Mouse (Mus musculus) 416B (cell line): ENCODE measurements around the gene Kcnj1.
A peak's percentile ranks its signal among the peaks of the same experiment; 100 is the strongest.

Source experiments
- DNase-seq: peaks from one replicate; pipeline ENCODE4 v3.0.0; 2011; ENCODE audit warnings: low read depth

The Kcnj1 gene

DNA sequence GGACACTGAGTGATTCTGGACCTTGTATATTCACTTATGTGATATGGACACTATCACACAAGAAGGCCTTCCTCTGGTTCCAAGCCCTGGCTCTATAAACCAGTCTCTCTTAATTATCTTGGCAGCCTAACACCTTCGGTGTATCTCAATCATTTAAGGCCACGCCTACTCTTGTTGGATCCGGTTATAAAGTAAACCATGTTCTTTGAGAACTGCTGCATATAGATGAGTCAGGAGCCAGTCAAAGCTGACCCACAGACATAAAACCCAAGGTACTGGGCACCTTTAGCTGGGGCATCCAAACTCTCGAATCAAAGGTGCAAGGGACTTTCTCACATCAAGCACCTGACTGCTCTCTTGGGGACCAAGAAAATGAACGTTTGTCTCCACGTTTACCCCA lies at the start of gene Kcnj1:
Gene Kcnj1, plus strand, starts transcription at position 292 of the 400 bp plus-strand sequence.
- no peak for DNase-seq

GRCm38 (mm10) chr9:32323610-32324009 lies 48.7 kb upstream of the Kcnj1 start:
- no peak for DNase-seq

- no peak for DNase-seq
Measured at GRCm38 (mm10) chr9:32328777-32329176, 43.5 kb upstream of the Kcnj1 start.

DNA sequence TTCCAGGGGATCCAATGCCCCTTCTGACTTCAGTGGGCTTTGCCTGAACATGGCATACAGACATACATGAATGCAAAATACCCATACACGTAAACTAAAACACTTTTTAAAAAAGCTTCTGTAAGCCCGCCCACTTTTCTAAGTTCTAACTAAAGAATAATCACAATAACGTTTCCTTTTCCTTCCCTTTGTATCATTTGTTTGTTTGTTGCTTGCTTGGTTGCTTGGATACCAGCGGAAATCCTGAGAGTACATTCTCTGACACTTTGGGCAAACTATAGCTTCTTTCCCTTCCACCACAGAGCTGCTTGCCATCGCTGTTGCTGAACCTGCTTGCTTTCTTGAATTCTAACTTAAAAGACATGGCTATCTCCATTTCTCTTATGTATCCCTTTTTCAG lies 41.1 kb upstream of the Kcnj1 start:
- no peak for DNase-seq

DNA sequence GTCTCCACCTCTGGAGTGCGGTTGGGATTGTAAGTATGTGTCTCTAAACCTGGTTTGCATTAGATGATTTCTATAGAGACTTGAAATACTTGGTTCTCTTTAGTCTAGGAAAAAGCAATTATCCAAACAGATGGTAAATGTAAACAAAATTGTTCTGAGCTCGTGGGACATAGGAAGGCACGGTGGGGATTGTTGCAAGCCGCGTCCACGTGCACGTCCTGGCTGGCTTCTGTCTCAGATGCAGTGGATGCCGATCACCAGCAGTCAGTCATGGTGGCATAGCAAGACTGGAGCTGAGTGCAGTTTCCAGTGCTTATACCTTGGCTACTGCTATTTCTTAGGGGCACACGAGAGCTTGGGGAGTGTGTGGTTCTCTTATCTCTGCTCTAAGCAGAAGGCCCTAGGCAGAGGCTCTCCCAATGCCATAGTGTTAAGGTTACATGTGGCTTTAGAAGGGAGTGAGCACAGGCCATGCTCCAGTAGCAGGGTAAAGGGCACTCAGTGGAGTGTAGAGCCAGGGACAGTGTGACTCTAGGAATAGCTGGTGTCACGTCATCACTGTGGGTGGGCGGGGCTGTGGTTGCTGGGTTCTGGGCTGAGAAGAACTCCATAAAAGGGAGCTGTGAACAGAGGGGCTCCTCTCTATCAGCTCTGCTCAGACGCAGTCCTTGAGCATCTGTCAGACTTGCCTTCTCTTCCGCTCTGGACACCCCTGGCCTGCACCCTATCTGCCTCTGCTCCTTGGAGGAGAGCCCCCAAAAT lies 36.7 kb upstream of the Kcnj1 start:
- DNase-seq, result no peak

DNA sequence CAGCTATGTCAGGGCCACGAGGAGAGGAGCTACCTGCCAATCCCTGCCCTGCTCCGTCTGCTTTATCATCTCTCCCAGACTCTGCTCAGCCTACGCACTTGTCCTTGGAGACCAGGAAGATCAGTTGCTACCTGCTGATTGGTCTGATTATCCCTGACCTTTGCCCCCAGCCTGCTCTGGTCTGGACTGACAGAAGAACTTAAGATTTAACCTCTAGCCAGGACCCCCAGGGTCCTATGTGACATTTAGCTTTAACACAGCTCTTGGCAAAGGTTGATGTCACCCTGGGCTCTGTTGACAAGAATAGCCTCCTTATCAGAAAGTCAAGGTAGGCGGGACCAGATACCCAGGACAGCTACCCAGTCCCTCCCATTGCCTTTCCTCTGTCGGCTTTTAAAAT lies 31.5 kb upstream of the Kcnj1 start:
- DNase-seq, result no peak

GRCm38 (mm10) chr9:32342929-32343328 lies 29.4 kb upstream of the Kcnj1 start:
- no peak for DNase-seq

DNA sequence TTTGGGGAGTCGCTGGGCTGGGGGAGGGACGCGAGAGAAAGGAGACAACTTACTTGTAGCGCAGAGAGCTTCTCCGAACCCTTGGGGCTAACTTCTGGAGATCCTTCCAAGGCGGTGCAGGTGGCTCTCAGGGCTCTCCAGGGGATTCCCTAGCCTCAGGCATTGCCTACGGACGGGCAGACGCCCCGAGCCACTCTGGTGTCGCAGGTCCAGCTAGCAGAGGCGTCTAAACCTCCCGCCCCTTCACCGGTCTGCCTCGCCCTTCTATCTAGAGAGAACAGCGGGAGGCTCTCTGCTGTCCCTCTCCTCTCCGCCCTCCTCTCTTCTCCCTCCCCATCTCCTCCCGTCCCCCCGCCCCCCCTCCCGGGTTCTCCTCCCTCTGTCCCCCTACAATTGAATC lies 28.2 kb upstream of the Kcnj1 start, which contains the start of gene Kcnj5:
Gene Kcnj5, minus strand, starts transcription at position 300 of the 400 bp plus-strand sequence.
- DNase-seq, result no peak

- no peak for DNase-seq
Measured at GRCm38 (mm10) chr9:32344489-32344888, 27.8 kb upstream of the Kcnj1 start.

DNA sequence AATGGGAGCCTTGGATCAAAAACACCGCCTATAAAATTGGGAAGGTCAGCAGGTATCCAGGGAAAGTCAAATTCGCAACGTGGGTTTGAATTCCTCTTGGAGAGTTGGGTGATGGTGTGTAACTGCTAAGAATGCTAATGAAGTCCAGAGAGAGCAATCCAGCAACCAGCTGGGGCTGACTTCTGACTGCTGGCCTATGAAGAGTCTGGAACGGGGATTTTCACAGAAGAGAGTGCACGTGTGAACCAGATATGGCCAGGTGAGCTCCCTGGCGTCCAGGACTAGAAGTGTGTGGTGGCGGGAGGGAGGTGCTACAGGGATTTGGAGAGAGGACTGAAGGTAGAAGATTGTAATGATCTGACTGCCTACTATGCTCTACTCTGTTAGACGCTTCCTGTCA lies 24.2 kb upstream of the Kcnj1 start:
- DNase-seq, result no peak

DNA sequence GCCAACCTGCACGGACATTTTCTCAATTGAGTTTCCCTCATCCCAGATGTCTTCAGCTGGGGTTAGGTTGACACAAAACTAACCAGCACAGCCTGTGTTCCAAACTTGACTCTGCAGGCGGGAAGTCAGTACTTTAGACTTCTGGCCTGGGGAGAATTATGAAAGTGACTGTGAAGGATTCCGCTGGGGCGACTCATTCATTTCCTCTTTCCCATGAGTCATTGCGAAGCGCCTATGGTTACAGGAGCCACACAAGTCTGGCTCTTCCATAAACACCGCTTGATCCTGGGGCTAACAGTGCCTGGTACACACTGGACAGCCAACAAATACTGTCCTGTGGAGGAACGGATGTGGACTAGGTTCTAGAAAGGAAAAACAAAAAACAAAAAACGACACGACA lies 22.9 kb upstream of the Kcnj1 start:
- peak; percentile 76 for DNase-seq

GRCm38 (mm10) chr9:32350332-32350731 lies 22.0 kb upstream of the Kcnj1 start:
- DNase-seq, result peak; percentile 80

DNA sequence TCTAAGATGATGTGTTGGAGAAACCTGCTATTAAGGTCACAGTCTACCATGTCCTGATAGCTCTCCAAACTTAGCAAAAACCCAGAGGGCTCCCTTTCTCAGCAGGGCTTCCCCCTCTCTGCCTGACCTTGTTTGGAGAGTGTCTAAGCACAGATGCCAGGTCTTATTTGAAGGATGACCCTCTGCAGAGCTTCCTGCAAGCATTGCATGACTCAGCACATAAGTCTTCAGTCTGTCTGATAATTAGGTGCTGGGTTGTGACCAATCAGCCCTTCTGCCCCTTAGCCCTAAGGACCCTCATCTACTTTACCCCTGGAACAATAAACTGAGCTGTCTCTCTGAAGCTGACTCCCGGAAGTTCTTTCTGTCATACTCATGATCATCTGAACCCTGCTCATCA lies 11.5 kb upstream of the Kcnj1 start:
- DNase-seq, result no peak

GRCm38 (mm10) chr9:32368812-32369211 lies 3.5 kb upstream of the Kcnj1 start:
- DNase-seq, result no peak

DNA sequence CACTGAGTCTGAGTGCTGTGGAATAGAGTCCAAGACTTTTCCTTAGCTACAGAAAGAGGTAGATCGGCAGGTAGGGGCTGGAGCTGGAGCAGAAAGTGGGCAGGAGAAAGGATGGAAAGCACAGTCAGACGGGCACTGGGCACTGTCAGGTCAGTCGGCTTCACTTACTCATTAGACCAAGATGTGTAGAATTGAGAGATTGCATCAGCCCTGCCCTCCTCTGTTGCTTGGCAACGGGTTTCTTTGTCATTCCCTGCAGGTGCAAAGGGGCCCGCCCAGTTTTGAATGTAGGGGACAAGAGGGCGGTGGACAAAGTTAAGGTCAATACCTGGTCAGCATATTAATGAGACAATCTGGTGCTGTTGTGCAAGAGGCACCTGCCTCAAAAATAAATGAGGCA lies 2.9 kb upstream of the Kcnj1 start:
- no peak for DNase-seq

GRCm38 (mm10) chr9:32373656-32374055 lies 1.4 kb downstream of the Kcnj1 start:
- DNase-seq, result no peak

DNA sequence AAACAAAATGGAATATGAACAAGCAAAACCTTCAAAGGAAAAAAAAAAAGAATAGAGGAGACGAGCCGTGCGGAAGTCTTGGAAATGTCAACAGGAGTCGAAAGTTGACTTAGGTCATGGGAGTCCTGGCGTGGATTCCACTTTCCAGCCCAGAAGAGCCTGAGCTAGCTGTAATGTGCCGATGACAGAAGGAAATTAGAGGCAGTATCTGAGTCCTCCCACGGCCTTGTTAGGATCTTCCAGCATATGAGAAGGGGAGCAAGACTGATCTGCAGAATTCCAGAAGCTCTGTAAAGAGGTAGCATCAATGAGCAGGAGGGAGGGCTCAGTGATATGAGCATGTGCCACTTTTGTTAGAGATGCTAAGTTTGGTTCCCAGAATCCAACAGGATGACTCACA lies 3.7 kb downstream of the Kcnj1 start:
- no peak for DNase-seq

- no peak for DNase-seq
Measured at GRCm38 (mm10) chr9:32376863-32377590, 4.7 kb downstream of the Kcnj1 start.

DNA sequence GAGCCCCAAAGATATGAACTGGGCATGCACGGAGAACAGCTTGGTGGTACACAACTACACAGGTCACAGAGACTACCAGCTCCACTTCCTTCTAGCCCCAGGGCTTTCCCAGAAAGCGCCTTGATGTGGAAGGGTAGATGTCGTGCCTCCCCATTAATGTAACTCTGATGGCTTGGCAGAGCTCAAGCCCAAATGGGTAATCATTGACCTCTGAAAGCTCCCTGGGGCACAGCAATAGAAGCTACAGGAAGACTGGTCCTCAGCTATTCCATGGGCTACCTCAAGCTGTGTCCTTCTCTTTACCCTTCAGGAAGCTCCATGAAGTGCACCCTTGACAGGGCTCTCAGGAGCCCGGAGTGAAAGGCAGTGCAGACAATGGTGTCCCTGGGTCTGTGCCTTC lies 12.6 kb downstream of the Kcnj1 start:
- no peak for DNase-seq

- DNase-seq, result peak; percentile 71
Measured at GRCm38 (mm10) chr9:32388120-32388519, 15.8 kb downstream of the Kcnj1 start.

- DNase-seq, result peak; percentile 80
Measured at GRCm38 (mm10) chr9:32391092-32391491, 18.8 kb downstream of the Kcnj1 start.

DNA sequence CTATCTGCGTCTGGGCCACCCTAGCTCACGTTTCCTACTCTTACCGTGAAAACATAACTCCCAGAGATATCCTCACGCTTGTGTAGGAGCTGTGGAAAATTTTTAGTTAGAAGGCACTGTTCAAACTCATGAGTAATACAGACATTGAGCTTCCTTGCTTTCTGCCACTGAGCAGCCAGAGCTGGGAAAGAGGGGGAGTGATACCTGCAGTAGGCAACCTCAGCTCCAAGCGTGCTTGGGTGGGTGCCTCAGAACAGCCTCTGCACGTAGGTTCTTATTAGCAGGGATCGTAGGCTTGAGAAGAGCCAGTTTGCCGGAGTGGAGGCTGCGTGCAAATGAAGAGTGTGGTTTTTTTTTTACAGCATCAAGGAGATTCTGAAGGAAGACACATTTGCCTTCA lies 19.4 kb downstream of the Kcnj1 start:
- no peak for DNase-seq

- no peak for DNase-seq
Measured at GRCm38 (mm10) chr9:32392716-32393115, 20.4 kb downstream of the Kcnj1 start.

- no peak for DNase-seq
Measured at GRCm38 (mm10) chr9:32394761-32395161, 22.5 kb downstream of the Kcnj1 start.
